Mouse (Mus musculus): ENCODE measurements around the gene Adgrf1.

GRCm38 (mm10) chr17:43326726-43327700 lies 56.9 kb downstream of the Adgrf1 start:
- TF ChIP-seq GATA1 (IDR thresholded peaks at IDR 0.05; ENCODE audit: borderline replicate concordance, low read length) (no peak), FLI1 (IDR thresholded peaks at IDR 0.05; ENCODE audit: low read length) (no peak)

Measured in megakaryocyte, embryonic 14.5 days (primary cell).